Mouse (Mus musculus) effector memory CD4-positive, alpha-beta T cell, adult 7 months (primary cell): ENCODE results near the gene Gm7168. TPM values are rescaled to one million over a fixed set of nuclear protein-coding genes. Genes with fewer than 3 reads are reported as not detected.

ENCODE experiments used
- polyA plus RNA-seq: library from polyadenylated mRNA; unstranded; fragments of 100-300 nt; shearing (Covaris generic); gene quantifications from one replicate; pipeline ENCODE4 v1.2.1, GENCODE M21; 2017

Gm7168 gene
- polyA plus RNA-seq, result not detected

DNA sequence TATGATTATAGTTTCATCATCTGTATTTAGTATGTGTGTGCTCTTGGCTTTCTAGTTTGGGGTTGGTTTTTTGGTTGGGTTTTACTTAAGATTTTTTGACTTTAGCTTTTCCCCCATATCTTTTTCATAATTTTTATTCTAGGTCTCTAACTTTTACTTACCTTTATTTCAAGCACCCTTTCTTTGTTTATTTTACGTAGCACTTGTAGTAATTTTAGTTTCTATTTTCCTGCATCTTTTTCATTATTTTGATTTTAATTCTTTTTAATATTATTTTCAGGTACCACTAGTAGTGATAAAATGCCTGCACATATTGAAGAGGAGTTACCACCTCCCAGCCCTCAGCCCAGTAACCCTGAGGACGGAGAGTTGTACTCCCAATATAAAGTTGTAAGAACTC lies at the start of gene Gm7168:
Gene Gm7168 (plus strand): TSS at position 301 of the 400 bp plus-strand sequence.

Other genes with a start within 250 kb of the Gm7168 start
- gene Afdn, start 187.8 kb upstream of the Gm7168 start, polyA plus RNA-seq, result 7.7 TPM
- 0.52 TPM for gene Tcte2, start 186.5 kb upstream of the Gm7168 start, polyA plus RNA-seq
- gene Gm7356, start 55.3 kb downstream of the Gm7168 start, polyA plus RNA-seq, result not detected
- not detected for gene Gm7358, start 111.2 kb downstream of the Gm7168 start, polyA plus RNA-seq